1 mouse cellular context compared by ENCODE assay signal in genomic region chr16:8655599-8655998, GRCm38 (mm10).
TF ChIP-seq lines count a peak whose summit lies in the region.

No protein-coding gene starts in this region.

TF ChIP-seq in MEL, 35 proteins besides CTCF, POLR2A, EP300 and RAD21:
- TF ChIP-seq RCOR1 (IDR thresholded peaks at IDR 0.05; ENCODE audit: low read depth, low read length), result peak; percentile 43; the same call in 1 of the 2 replicates
- no peak for TF ChIP-seq GABPA (IDR thresholded peaks at IDR 0.05; ENCODE audit: low read depth, low read length)
